Mouse (Mus musculus): ENCODE results near the gene Zfp280d. TPM values are rescaled to one million over a fixed set of nuclear protein-coding genes. Genes with fewer than 3 reads are reported as not detected.
"Not testable (repeated sequence)": the region's sequence is repeated elsewhere in the genome, so short reads cannot be mapped to it uniquely, and the experiment has no call there.

Zfp280d gene
- polyA plus RNA-seq, 1 experiment from 2014 or later: 24.6 TPM

DNA sequence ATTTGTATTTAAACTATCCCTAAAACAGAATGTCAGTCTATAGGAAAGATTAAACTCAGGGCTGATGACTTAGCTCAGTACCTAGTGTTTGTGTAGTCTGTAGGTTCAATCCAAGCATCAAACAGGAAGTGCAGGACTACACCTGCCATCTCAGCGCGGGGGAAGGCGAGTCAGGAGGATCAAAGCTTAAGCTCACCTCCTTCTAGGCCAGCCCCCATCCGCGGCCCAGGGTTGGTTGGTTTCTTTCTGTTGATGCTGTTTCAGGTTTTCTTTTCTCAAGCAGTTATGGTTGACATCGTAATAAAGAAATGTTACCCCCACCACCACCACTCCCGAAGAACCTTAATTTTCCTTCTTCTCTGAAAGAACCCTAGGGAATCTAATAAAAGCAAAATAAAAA lies 111.1 kb downstream of the Zfp280d start:
- no peak for ATAC-seq
- H3K9ac ChIP-seq: no peak overlapping the region
- WGBS: 83% methylated on average over 7 of the region's 7 CpGs
- H3K4me2 ChIP-seq (replicated peaks): no peak overlapping the region
- H3K4me3 ChIP-seq (replicated peaks): no peak overlapping the region
- no peak overlapping the region for H3K27ac ChIP-seq
- H3K27me3 ChIP-seq (replicated peaks): no peaks in the 10 kb centered on the region
- no peaks in the 10 kb centered on the region for H3K36me3 ChIP-seq
- H3K4me1 ChIP-seq (replicated peaks): no peaks in the 10 kb centered on the region
- no peaks in the 10 kb centered on the region for H3K9me3 ChIP-seq

GRCm38 (mm10) chr9:72388934-72389333 lies 114.3 kb downstream of the Zfp280d start:
- 84% methylated on average over 4 of the region's 4 CpGs for WGBS
- ATAC-seq: no peak
- H3K9ac ChIP-seq: no peak overlapping the region
- H3K4me1 ChIP-seq (replicated peaks): no peaks in the 10 kb centered on the region
- no peaks in the 10 kb centered on the region for H3K27me3 ChIP-seq (replicated peaks)
- no peak overlapping the region for H3K4me3 ChIP-seq (replicated peaks)
- no peak overlapping the region for H3K4me2 ChIP-seq (replicated peaks)
- no peaks in the 10 kb centered on the region for H3K9me3 ChIP-seq
- no peak overlapping the region for H3K27ac ChIP-seq
- H3K36me3 ChIP-seq: no peaks in the 10 kb centered on the region

GRCm38 (mm10) chr9:72389431-72390002 lies 114.9 kb downstream of the Zfp280d start:
- H3K9ac ChIP-seq: no peak overlapping the region
- no peak for ATAC-seq
- no peaks in the 10 kb centered on the region for H3K27me3 ChIP-seq (replicated peaks)
- H3K9me3 ChIP-seq: no peaks in the 10 kb centered on the region
- H3K4me2 ChIP-seq (replicated peaks): no peak overlapping the region
- no peak overlapping the region for H3K4me3 ChIP-seq (replicated peaks)
- H3K27ac ChIP-seq: no peak overlapping the region
- no peaks in the 10 kb centered on the region for H3K4me1 ChIP-seq (replicated peaks)
- no peaks in the 10 kb centered on the region for H3K36me3 ChIP-seq
- WGBS: 75% methylated on average over 14 of the region's 14 CpGs

DNA sequence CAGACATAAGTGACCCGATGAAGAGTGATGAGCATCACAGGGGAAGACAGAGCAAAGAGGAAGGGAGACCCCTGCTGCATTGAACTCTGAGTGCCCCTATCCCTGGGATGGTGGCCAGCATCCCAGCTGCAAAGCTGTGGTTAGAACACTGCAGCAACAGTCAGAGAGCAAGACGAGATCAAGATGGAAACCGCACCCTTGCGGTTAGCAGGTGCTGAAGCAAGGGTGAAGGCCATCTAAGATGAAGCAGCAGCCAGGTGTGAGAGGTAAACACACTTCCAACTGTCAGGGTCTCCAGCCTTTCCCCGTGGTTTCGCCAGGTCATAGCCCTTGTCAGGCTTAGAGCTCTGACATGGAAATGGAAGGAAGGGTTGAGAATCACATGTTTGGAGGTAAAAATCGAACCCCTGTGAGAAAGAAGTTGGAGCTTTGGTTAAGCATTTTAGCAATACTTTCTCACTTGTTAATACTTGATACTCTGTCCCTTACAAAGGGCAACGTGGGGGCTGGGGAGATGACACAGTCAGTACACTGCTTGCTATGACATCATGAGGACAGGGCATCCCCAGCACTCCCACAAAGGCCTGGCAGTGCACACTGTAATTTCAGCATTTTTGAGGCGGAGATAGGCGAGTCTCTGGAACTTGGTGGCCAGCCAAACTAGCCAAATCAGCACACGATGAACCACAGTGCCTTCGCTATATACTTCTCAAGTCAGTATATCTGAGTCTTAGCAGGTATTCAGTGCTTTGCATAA lies 115.8 kb downstream of the Zfp280d start:
- Histone ChIP-seq H3K36me3 (no peaks in the 10 kb centered on the region), H3K4me2 (replicated peaks) (no peak overlapping the region), H3K9ac (no peak overlapping the region), H3K4me1 (replicated peaks) (no peaks in the 10 kb centered on the region), H3K27me3 (replicated peaks) (no peaks in the 10 kb centered on the region), H3K27ac (no peak overlapping the region), H3K4me3 (replicated peaks) (no peak overlapping the region), H3K9me3 (no peaks in the 10 kb centered on the region)
- 82% methylated on average over 12 of the region's 12 CpGs for WGBS
- ATAC-seq: no peak

DNA sequence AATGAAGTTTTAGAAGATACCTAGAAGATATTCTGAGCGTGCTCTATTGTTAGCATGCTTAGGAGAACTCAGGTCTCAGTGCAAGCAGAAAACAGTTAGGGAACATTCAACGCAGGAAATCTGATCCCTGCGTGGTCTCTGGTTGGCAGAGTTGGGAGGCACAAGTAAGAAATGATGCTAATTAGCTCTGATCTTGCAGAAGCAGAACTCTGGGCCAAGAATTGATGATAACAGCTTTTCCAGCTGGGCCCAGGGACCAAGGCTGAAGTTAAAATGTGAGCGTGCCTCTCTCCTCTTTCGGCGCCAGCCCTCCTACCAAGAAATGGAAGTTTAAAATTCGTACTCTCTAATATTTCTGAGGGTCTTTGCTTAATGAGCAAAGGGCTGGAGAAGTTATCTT lies 118.0 kb downstream of the Zfp280d start:
- 77% methylated on average over 7 of the region's 7 CpGs for WGBS
- H3K4me2 ChIP-seq (replicated peaks): no peak overlapping the region
- no peaks in the 10 kb centered on the region for H3K4me1 ChIP-seq (replicated peaks)
- H3K27ac ChIP-seq: no peak overlapping the region
- H3K27me3 ChIP-seq (replicated peaks): no peaks in the 10 kb centered on the region
- ATAC-seq: no peak
- H3K4me3 ChIP-seq (replicated peaks): no peak overlapping the region
- no peaks in the 10 kb centered on the region for H3K36me3 ChIP-seq
- H3K9ac ChIP-seq: no peak overlapping the region
- no peaks in the 10 kb centered on the region for H3K9me3 ChIP-seq

DNA sequence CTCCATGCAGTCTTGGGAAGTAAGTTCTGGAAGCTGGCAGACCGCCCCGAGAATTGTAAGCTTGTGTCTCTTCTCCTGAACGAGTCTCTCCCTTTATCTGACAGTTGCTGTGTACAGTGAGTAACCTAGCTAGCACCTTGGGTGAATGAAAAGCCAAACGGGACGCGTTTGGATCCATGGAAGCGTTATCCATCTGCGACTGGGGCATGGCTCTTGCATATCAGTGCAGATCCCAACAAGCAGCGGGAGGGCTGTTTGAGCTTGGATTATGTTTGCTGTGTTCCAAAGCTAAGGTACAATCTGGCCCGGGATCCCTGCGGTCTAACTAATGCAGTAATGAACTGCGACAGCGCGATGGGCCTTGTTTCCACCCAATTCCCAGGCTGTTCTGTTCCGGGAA lies 118.6 kb downstream of the Zfp280d start:
- Histone ChIP-seq H3K4me2 (replicated peaks) (no peak overlapping the region), H3K4me1 (replicated peaks) (no peaks in the 10 kb centered on the region), H3K36me3 (no peaks in the 10 kb centered on the region), H3K27me3 (replicated peaks) (no peaks in the 10 kb centered on the region), H3K27ac (no peak overlapping the region), H3K9me3 (no peaks in the 10 kb centered on the region), H3K4me3 (replicated peaks) (no peak overlapping the region), H3K9ac (no peak overlapping the region)
- no peak for ATAC-seq
- WGBS: 81% methylated on average over 15 of the region's 15 CpGs

DNA sequence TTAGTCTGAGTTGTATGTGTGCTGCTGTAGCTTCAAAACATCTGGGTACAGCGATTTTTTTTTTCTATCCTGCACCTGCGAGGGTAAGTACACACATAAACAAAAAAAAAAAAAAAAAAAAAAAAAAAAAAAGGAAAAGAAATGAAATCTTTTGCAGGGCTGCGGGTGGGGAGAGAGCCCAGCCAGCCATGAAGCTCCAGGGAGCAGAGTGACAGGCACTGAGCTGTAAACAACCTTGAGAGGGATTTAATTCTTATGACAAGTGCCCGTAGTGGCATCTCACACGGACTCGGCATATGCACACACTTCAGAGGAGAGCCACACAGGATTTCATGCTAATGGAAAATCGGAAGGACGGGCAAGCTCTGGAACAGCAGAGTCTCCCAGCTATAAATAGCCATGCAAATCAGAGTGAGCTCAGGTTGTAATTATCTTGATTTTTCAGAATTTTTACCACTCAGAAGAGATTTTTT lies 119.2 kb downstream of the Zfp280d start:
- Histone ChIP-seq H3K4me1 (replicated peaks) (no peaks in the 10 kb centered on the region), H3K9me3 (no peaks in the 10 kb centered on the region), H3K27ac (no peak overlapping the region), H3K4me3 (replicated peaks) (no peak overlapping the region), H3K4me2 (replicated peaks) (no peak overlapping the region), H3K9ac (no peak overlapping the region), H3K27me3 (replicated peaks) (no peaks in the 10 kb centered on the region), H3K36me3 (no peaks in the 10 kb centered on the region)
- WGBS: 69% methylated on average over 8 of the region's 8 CpGs
- ATAC-seq: no peak

- H3K27ac ChIP-seq: no peak overlapping the region
- H3K9ac ChIP-seq: no peak overlapping the region
- H3K4me3 ChIP-seq (replicated peaks): no peak overlapping the region
- no peaks in the 10 kb centered on the region for H3K4me1 ChIP-seq (replicated peaks)
- no peaks in the 10 kb centered on the region for H3K9me3 ChIP-seq
- 46% methylated on average over 4 of the region's 4 CpGs for WGBS
- no peak for ATAC-seq
- H3K27me3 ChIP-seq (replicated peaks): no peaks in the 10 kb centered on the region
- H3K4me2 ChIP-seq (replicated peaks): no peak overlapping the region
- no peaks in the 10 kb centered on the region for H3K36me3 ChIP-seq
These were observed 125.5 kb downstream of the Zfp280d start for GRCm38 (mm10) chr9:72400121-72400520.

- not testable (repeated sequence) for H3K4me3 ChIP-seq (replicated peaks); ATAC-seq; H3K4me2 ChIP-seq (replicated peaks); H3K9me3 ChIP-seq; H3K9ac ChIP-seq; H3K4me1 ChIP-seq (replicated peaks); H3K27me3 ChIP-seq (replicated peaks); H3K27ac ChIP-seq; H3K36me3 ChIP-seq
- 79% methylated on average over 4 of the region's 4 CpGs for WGBS
These were observed 127.1 kb downstream of the Zfp280d start for GRCm38 (mm10) chr9:72401769-72402168.

- H3K9me3 ChIP-seq: no peaks in the 10 kb centered on the region
- WGBS: 81% methylated on average over 6 of the region's 6 CpGs
- H3K27ac ChIP-seq: no peak overlapping the region
- no peaks in the 10 kb centered on the region for H3K27me3 ChIP-seq (replicated peaks)
- no peak for ATAC-seq
- H3K4me3 ChIP-seq (replicated peaks): no peak overlapping the region
- no peaks in the 10 kb centered on the region for H3K36me3 ChIP-seq
- H3K4me1 ChIP-seq (replicated peaks): 0 out of 2 replicates have a peak, but pooled peaks cover 2% of the 10 kb centered on the region
- H3K9ac ChIP-seq: no peak overlapping the region
- no peak overlapping the region for H3K4me2 ChIP-seq (replicated peaks)
These were observed 128.8 kb downstream of the Zfp280d start for GRCm38 (mm10) chr9:72403421-72403820.

- Histone ChIP-seq H3K9me3 (no peaks in the 10 kb centered on the region), H3K27me3 (replicated peaks) (no peaks in the 10 kb centered on the region), H3K4me2 (replicated peaks) (no peak overlapping the region), H3K9ac (no peak overlapping the region), H3K36me3 (no peaks in the 10 kb centered on the region), H3K27ac (no peak overlapping the region), H3K4me3 (replicated peaks) (no peak overlapping the region), H3K4me1 (replicated peaks) (0 out of 2 replicates have a peak, but pooled peaks cover 2% of the 10 kb centered on the region)
- ATAC-seq: no peak
- WGBS: 84% methylated on average over 8 of the region's 8 CpGs
These were observed 129.8 kb downstream of the Zfp280d start for GRCm38 (mm10) chr9:72404446-72404845.

DNA sequence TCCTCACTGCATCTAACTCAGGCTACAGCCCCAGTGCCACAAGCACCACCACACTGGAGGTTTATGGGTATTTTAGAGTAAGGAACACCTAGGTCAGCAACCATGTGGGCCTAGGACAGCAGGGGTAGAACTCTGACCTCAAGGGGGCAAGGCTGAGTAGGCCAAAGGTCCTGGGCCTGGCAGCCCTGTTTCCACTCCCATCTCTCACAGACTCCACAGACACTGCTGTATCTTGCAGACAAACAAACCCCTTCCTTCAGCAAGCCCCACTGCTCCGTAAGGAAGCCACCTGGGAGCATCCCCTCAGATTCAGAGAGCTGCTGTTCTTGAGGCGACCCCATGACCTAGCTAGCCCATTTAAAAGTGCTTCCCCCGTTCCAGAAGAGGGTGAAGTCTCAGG lies 130.3 kb downstream of the Zfp280d start:
- Histone ChIP-seq H3K4me1 (replicated peaks) (0 out of 2 replicates have a peak, but pooled peaks cover 2% of the 10 kb centered on the region), H3K4me3 (replicated peaks) (no peak overlapping the region), H3K27me3 (replicated peaks) (no peaks in the 10 kb centered on the region), H3K9me3 (no peaks in the 10 kb centered on the region), H3K9ac (no peak overlapping the region), H3K4me2 (replicated peaks) (no peak overlapping the region), H3K36me3 (no peaks in the 10 kb centered on the region), H3K27ac (no peak overlapping the region)
- WGBS: 73% methylated on average over 3 of the region's 3 CpGs
- ATAC-seq: no peak
